Mouse (Mus musculus) olfactory bulb, adult 2 months (tissue): ENCODE data around the gene Tut1.

ENCODE experiments used
- CTCF ChIP-seq: fragments of 200-500 bp; IDR thresholded peaks from 2 replicates; pipeline ENCODE4 v1.5.1; 2012; ENCODE audit warnings: low read depth, mild to moderate bottlenecking, low read length, moderate library complexity; ENCODE audit not compliant: insufficient read depth
- POLR2A ChIP-seq: fragments of 200-500 bp; IDR thresholded peaks from 2 replicates; pipeline ENCODE4 v1.6.1; 2012; ENCODE audit warnings: mild to moderate bottlenecking, low read depth, low read length, moderate library complexity; ENCODE audit not compliant: insufficient read depth

GRCm38 (mm10) chr19:8989066-8989566 is 35.5 kb downstream of the Tut1 start, which contains the start of gene Ahnak:
- TF ChIP-seq POLR2A (no peak), CTCF (no peak)
